Mouse (Mus musculus): ENCODE data around the gene Snupn.

Gene Snupn

GRCm38 (mm10) chr9:57013756-57014155 lies 63.1 kb downstream of the Snupn start:
- no peak for DNase-seq

- no peak for DNase-seq
These were observed 64.1 kb downstream of the Snupn start for GRCm38 (mm10) chr9:57014766-57015165.

- DNase-seq, result no peak
These were observed 67.0 kb downstream of the Snupn start for GRCm38 (mm10) chr9:57017631-57018030.

- DNase-seq, result no peak
These were observed 81.1 kb downstream of the Snupn start for GRCm38 (mm10) chr9:57031756-57032155.

All from embryo, embryonic 11 days (tissue).